Mouse (Mus musculus): ENCODE results near the gene Paics. TPM values are rescaled to one million over a fixed set of nuclear protein-coding genes. Genes with fewer than 3 reads are reported as not detected.
A peak's percentile ranks its signal among the peaks of the same experiment; 100 is the strongest.
"Not testable (repeated sequence)": the region's sequence is repeated elsewhere in the genome, so short reads cannot be mapped to it uniquely, and the experiment has no call there.

The Paics gene
- polyA plus RNA-seq, 1 experiment from 2014 or later, result 252 TPM

GRCm38 (mm10) chr5:76955474-76955873 is 4.4 kb downstream of the Paics start:
- Histone ChIP-seq H3K9ac (ENCODE audit: low read depth, low read length) (no peak overlapping the region), H3K4me1 (replicated peaks; ENCODE audit: insufficient read depth, low read length) (no peaks in the 10 kb centered on the region), H3K4me2 (ENCODE audit: low read length) (no peak overlapping the region), H3K9me3 (replicated peaks; ENCODE audit: low read length) (no peaks in the 10 kb centered on the region), H3K36me3 (ENCODE audit: insufficient read depth, low read length) (peaks cover 36% of the 10 kb centered on the region), H3K4me3 (replicated peaks; ENCODE audit: low read depth, low read length) (no peak overlapping the region), H3K27ac (no peak overlapping the region), H3K27me3 (ENCODE audit: insufficient read depth, low read length) (no peaks in the 10 kb centered on the region)
- TF ChIP-seq CTCF (IDR thresholded peaks at IDR 0.05; ENCODE audit: low read depth), result no peak
- ATAC-seq (replicated peaks; ENCODE audit: low FRiP score, low read depth) (no peak), DNase-seq (ENCODE audit: low spot score) (no peak)
- WGBS, result 86% methylated on average over 4 of the region's 4 CpGs

- no peak overlapping the region for H3K27ac ChIP-seq
- no peaks in the 10 kb centered on the region for H3K9me3 ChIP-seq (replicated peaks; ENCODE audit: low read length)
- H3K4me3 ChIP-seq (replicated peaks; ENCODE audit: low read depth, low read length), result no peak overlapping the region
- 100% methylated on average over 1 of the region's 1 CpGs for WGBS
- no peak for DNase-seq (ENCODE audit: low spot score)
- H3K27me3 ChIP-seq (ENCODE audit: insufficient read depth, low read length), result no peaks in the 10 kb centered on the region
- H3K4me1 ChIP-seq (replicated peaks; ENCODE audit: insufficient read depth, low read length), result no peaks in the 10 kb centered on the region
- no peak for ATAC-seq (replicated peaks; ENCODE audit: low FRiP score, low read depth)
- no peak overlapping the region for H3K4me2 ChIP-seq (ENCODE audit: low read length)
- peaks cover 53% of the 10 kb centered on the region for H3K36me3 ChIP-seq (ENCODE audit: insufficient read depth, low read length)
- TF ChIP-seq CTCF (IDR thresholded peaks at IDR 0.05; ENCODE audit: low read depth), result peak; percentile 40; the same call in 1 of the 2 replicates
- no peak overlapping the region for H3K9ac ChIP-seq (ENCODE audit: low read depth, low read length)
Measured at GRCm38 (mm10) chr5:76957954-76958353, 6.8 kb downstream of the Paics start.

GRCm38 (mm10) chr5:76959587-76959986 is 8.5 kb downstream of the Paics start:
- Histone ChIP-seq H3K27ac (no peak overlapping the region), H3K27me3 (ENCODE audit: insufficient read depth, low read length) (no peaks in the 10 kb centered on the region), H3K4me2 (ENCODE audit: low read length) (no peak overlapping the region), H3K9me3 (replicated peaks; ENCODE audit: low read length) (no peaks in the 10 kb centered on the region), H3K36me3 (ENCODE audit: insufficient read depth, low read length) (peaks cover 62% of the 10 kb centered on the region), H3K4me3 (replicated peaks; ENCODE audit: low read depth, low read length) (no peak overlapping the region), H3K4me1 (replicated peaks; ENCODE audit: insufficient read depth, low read length) (no peaks in the 10 kb centered on the region), H3K9ac (ENCODE audit: low read depth, low read length) (no peak overlapping the region)
- ATAC-seq (replicated peaks; ENCODE audit: low FRiP score, low read depth) (no peak), DNase-seq (ENCODE audit: low spot score) (no peak)
- 81% methylated on average over 5 of the region's 5 CpGs for WGBS
- no peak for TF ChIP-seq CTCF (IDR thresholded peaks at IDR 0.05; ENCODE audit: low read depth)

- ATAC-seq (replicated peaks; ENCODE audit: low FRiP score, low read depth) (no peak), DNase-seq (ENCODE audit: low spot score) (no peak)
- H3K4me2 ChIP-seq (ENCODE audit: low read length), result no peak overlapping the region
- no peaks in the 10 kb centered on the region for H3K27me3 ChIP-seq (ENCODE audit: insufficient read depth, low read length)
- no peak overlapping the region for H3K4me3 ChIP-seq (replicated peaks; ENCODE audit: low read depth, low read length)
- 78% methylated on average over 11 of the region's 11 CpGs for WGBS
- no peaks in the 10 kb centered on the region for H3K4me1 ChIP-seq (replicated peaks; ENCODE audit: insufficient read depth, low read length)
- H3K27ac ChIP-seq, result no peak overlapping the region
- H3K36me3 ChIP-seq (ENCODE audit: insufficient read depth, low read length), result peaks cover 57% of the 10 kb centered on the region
- TF ChIP-seq CTCF (IDR thresholded peaks at IDR 0.05; ENCODE audit: low read depth), result no peak
- H3K9ac ChIP-seq (ENCODE audit: low read depth, low read length), result no peak overlapping the region
- H3K9me3 ChIP-seq (replicated peaks; ENCODE audit: low read length), result no peaks in the 10 kb centered on the region
Measured at GRCm38 (mm10) chr5:76962545-76962944, 11.4 kb downstream of the Paics start.

- no peaks in the 10 kb centered on the region for H3K9me3 ChIP-seq (replicated peaks; ENCODE audit: low read length)
- no peaks in the 10 kb centered on the region for H3K27me3 ChIP-seq (ENCODE audit: insufficient read depth, low read length)
- H3K4me2 ChIP-seq (ENCODE audit: low read length), result no peak overlapping the region
- WGBS, result 95% methylated on average over 3 of the region's 3 CpGs
- ATAC-seq (replicated peaks; ENCODE audit: low FRiP score, low read depth), result no peak
- H3K9ac ChIP-seq (ENCODE audit: low read depth, low read length), result no peak overlapping the region
- H3K27ac ChIP-seq, result no peak overlapping the region
- H3K36me3 ChIP-seq (ENCODE audit: insufficient read depth, low read length), result peaks cover 54% of the 10 kb centered on the region
- H3K4me3 ChIP-seq (replicated peaks; ENCODE audit: low read depth, low read length), result no peak overlapping the region
- DNase-seq (ENCODE audit: low spot score), result no peak
- no peaks in the 10 kb centered on the region for H3K4me1 ChIP-seq (replicated peaks; ENCODE audit: insufficient read depth, low read length)
- TF ChIP-seq CTCF (IDR thresholded peaks at IDR 0.05; ENCODE audit: low read depth), result peak; percentile 39; the same call in 1 of the 2 replicates
Measured at GRCm38 (mm10) chr5:76964651-76965050, 13.5 kb downstream of the Paics start.

GRCm38 (mm10) chr5:76969250-76969649 is 18.1 kb downstream of the Paics start:
- DNase-seq (ENCODE audit: low spot score), result no peak
- H3K4me3 ChIP-seq (replicated peaks; ENCODE audit: low read depth, low read length), result no peak overlapping the region
- no peak overlapping the region for H3K4me2 ChIP-seq (ENCODE audit: low read length)
- 43% methylated on average over 5 of the region's 5 CpGs for WGBS
- H3K27ac ChIP-seq, result peak overlapping the region; percentile 52; the same call in 1 of the 2 replicates
- no peak for TF ChIP-seq CTCF (IDR thresholded peaks at IDR 0.05; ENCODE audit: low read depth)
- H3K36me3 ChIP-seq (ENCODE audit: insufficient read depth, low read length), result peaks cover 24% of the 10 kb centered on the region
- H3K4me1 ChIP-seq (replicated peaks; ENCODE audit: insufficient read depth, low read length), result 0 out of 2 replicates have a peak, but pooled peaks cover 8% of the 10 kb centered on the region
- no peak overlapping the region for H3K9ac ChIP-seq (ENCODE audit: low read depth, low read length)
- no peaks in the 10 kb centered on the region for H3K9me3 ChIP-seq (replicated peaks; ENCODE audit: low read length)
- H3K27me3 ChIP-seq (ENCODE audit: insufficient read depth, low read length), result no peaks in the 10 kb centered on the region
- peak; percentile 82 for ATAC-seq (replicated peaks; ENCODE audit: low FRiP score, low read depth)

GRCm38 (mm10) chr5:76971115-76971514 is 20.0 kb downstream of the Paics start:
- WGBS, result 91% methylated on average over 1 of the region's 1 CpGs
- H3K4me3 ChIP-seq (replicated peaks; ENCODE audit: low read depth, low read length); H3K4me2 ChIP-seq (ENCODE audit: low read length); H3K9me3 ChIP-seq (replicated peaks; ENCODE audit: low read length); H3K9ac ChIP-seq (ENCODE audit: low read depth, low read length); H3K27me3 ChIP-seq (ENCODE audit: insufficient read depth, low read length); DNase-seq (ENCODE audit: low spot score); H3K27ac ChIP-seq; ATAC-seq (replicated peaks; ENCODE audit: low FRiP score, low read depth): not testable (repeated sequence)
- Histone ChIP-seq H3K36me3 (ENCODE audit: insufficient read depth, low read length) (peaks cover 16% of the 10 kb centered on the region), H3K4me1 (replicated peaks; ENCODE audit: insufficient read depth, low read length) (peaks cover 13% of the 10 kb centered on the region; the same call in 1 of the 2 replicates)

All from kidney, postnatal 0 days (tissue).